Mouse (Mus musculus): ENCODE results near the gene Zfand3.

GRCm38 (mm10) chr17:29973226-29973625, 31.3 kb upstream of the Zfand3 start:
- TF ChIP-seq CTCF (IDR thresholded peaks at IDR 0.05; ENCODE audit: low read depth) (no peak), EP300 (IDR thresholded peaks at IDR 0.05; ENCODE audit: low read depth) (no peak)

All from liver, embryonic 14.5 days (tissue).